Mouse (Mus musculus) kidney, postnatal 25 days (tissue): Measurements from ENCODE around the gene Prr5l.

Source experiments
- DNase-seq, 2 experiments: peaks; one replicate each; pipeline ENCODE4 v3.0.0; 2021; ENCODE audit warnings: mixed read lengths in 2 of 2

Prr5l gene

DNA sequence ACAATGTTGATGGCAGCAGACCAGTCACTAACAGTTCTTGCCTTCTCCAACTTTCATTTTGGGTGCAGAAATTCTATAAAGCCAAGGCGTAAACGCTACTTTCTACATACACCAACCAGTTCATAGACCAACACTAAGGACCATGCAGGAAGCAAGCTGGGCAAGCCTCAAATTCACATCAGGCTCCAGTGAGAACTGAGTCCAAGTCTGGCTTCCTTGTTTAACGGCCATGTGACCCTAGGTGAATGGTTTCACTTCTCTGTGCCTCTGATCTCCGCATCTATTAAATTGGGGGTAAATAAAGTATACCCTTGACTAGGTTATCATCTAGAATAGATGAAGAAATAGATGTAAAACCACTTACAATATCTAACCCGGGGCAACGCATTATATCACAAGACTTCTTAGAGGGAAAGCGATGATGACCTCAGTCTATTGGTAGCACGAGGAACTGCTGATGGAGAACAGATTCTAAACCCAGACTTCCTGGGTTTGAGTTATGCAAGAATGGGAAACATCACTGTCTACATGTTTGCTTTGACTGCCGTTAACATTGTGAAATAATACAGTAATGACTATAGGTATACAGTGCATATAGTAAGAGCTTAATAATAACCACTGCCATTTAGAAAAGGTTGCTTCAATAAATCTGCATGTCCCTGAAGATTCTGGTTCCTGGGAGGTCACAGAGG, 1.2 kb downstream of the Prr5l start:
- no peak for DNase-seq

DNA sequence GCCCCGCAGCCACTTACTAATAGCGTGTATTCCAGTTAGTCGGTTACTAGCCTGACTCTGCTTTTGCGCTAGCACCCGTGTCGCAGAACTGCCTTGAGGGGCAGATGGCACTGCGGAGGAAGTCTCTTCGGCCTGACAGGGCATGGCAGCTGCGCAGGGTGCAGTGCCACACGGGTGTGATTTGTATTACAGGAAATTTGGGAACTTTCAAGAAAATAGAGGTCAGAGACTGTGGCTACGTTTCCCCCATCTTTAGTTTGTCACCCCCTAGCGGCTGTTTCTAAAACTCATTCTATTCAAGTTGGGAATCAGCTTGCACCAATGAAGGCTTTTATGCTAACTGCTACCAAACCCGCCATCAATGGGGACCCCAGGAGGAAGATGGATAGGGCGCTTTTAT, 11.6 kb downstream of the Prr5l start:
- peak in 1 of 2 experiments; percentile 68 for DNase-seq

DNA sequence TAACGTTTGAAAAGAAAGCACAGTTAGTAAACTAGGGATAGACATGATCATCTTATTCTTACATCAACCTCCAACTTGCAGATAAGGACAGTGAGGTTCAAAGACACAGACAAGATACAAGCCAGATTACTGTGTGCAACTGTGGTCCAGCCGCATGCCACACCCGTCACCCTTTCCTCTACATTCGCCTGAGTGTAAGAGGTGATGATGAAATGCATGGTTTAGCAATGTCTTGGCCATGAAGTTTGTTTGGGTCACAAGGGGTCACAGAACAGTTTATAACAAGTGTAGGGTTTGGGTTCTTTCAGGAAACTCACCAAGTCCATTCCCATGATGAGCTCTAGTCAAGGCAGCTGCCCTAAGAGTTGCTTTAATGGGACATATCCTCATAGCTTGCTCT, 14.1 kb downstream of the Prr5l start:
- DNase-seq = no peak

DNA sequence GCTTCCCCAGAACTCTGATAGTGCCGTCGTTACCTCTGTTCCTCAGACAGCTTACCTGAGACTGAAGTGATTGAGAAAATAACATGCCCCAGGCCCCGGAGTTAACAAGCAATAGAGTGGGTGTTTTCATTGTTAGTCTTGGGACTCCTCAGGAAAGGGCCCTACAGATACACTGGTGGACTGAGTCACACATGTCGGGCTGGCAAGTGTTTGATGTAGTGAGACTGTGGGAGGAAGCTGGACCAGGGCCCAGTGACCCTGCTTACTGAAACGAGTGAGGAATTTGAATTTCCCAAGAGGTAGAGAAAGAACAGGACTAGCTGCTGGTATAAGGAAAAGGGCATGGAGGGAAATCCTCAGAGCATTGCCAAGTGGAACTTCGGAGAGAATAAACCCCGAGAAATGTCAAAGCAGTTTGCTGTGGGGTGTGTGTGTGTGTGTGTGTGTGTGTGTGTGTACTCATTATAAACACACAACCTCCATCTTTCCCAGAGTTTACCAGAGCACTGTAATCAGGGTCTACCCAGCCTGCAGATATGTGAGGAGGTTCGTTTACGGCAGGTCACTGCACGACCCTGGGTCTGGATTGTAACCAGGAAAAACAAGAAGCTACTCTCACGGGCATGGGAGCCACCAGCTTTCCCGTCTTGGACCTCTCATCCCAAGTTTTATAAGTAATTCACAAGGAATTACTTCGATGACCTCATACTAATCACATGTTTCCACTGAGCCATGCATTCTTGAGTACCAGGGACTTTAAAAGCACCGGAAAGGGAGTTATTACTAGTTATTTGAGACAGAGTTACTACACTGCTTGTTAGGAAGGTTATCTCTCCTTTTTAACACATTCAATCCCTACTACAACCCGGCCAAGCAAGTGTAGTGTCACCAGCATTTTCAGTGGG, 20.4 kb downstream of the Prr5l start:
- DNase-seq = peak; percentile 43 to 59

DNA sequence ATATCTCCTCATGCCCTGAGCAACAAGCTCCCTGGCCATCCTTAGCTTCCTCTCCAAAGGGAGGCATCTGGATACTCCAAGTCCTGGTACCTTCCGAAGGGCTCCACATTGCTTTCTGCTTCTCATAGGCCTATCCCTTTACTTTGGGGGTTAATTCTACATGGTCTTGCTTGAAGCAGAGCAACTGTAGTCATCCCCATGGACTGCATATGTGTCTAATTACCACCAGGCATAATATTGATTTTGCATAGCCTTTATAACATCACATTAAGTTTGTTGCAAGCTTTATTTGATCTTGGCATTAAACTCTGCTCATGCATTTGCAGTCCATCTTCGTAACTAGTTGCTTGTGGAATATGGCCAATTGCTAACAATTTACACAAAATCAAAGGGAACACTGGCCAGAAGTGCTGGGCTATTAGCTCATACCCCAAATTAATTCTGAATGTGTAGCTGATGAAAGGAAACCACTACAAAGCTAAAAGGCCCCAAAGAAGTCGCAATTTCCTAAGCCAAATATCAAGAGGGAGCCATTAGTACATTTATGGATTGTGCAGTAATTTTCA, 21.8 kb downstream of the Prr5l start:
- no peak for DNase-seq

DNA sequence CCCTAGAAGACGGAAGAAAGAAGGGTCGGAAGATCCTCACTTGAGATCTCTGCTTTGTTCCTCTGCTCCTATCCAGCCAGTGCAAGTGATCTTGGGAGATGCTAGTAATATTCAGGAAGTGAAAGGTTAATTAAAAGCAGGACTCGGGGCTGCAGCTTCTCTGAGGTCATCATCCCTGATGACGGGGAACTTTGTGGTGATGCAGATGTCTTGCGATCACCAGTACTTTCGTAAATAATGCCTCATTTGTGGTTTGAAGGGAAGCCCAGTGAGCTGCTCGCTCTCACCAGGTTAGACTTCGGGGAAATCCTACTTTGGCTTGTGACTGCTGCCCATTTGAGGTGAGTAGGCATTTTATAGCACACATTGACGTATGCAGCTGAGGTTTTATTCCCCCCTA, 26.7 kb downstream of the Prr5l start:
- no peak for DNase-seq

DNA sequence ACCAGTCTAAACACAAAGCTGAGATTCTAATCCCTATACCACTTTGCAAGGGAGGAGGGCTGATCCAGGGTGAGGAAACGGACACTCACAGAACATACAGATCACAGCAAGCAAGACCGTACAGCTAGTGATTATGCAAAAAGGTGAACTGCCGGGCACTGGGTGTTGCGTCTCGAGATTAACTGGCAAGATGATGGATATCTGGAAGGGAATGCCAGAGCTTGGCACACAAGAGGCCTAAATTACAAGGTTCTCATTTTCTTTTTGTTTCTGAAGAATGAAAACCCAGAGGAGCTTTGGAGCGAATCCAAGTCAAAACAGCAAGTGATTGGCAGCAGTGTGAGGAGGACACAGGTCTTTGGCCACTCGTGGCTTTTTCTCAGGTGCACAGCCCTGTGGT, 28.0 kb downstream of the Prr5l start:
- no peak for DNase-seq

DNA sequence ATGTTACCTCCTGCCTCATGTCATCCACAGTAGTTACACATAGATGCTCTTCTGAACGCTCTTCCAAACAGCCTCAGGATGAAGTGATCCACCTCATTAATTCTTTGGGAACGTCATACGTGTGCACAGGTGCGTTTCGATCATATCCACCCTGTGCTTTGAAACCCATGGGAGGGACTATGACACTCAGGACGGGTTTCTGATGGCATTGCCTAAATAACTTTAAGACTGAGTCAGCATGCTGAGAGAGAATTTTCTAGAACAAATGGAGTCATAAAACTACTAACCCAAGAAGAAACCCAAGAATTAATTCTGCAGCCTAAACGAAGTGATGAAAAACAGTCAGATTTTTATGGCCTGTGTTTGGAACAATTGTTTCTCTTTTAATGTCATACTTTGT, 40.1 kb downstream of the Prr5l start:
- DNase-seq = no peak

DNA sequence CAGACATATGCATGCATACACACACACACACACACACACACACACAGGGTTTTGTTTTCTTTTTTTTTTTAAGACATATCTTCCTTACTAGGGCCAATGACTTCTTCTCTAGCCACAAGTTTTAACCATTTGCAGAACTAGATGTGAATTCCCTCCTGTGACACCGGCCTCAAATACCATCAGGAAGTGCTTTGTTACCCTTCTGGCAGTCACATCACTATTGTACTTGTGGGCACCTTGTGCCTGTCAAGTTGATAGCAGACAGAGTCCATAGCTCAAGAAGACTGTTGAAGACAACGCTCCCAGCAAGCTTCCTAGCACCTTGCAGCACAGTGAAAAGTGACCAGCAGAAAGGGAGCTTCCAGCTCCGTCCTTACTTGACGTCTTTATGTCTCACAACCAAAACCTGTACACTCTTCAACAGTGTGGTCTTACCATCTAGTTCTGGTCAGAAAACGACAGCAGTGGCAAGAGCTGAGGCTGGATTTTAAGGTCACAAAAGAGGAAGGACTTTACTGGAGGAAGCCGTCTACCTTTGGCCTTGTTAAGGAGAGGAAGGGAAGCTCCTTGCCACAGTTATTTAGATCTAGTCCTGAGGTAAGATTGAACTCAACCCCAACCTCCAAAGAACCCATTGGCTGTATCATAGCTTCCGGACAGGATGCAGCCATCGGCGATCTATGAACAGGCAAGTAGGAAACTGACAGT, 47.9 kb downstream of the Prr5l start:
- DNase-seq = no peak

DNA sequence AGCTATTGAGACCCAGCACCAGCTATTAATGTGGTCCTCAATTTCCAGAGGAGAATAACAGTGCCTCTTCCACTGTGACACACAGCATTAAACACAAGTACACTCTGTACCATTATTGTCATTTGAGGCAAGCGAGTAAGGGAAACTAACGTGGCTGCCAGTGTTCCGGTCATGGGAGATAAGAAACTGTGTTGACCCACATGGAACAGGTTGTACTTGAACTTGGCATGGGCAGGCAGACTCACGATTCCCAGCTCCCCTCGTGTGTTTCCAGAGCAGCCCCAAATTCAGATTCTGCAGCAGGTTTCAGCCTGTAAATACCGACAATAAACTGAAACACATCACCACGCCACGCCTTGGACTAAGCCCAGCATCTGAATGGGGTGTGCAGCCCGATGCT, 50.5 kb downstream of the Prr5l start:
- no peak for DNase-seq

DNA sequence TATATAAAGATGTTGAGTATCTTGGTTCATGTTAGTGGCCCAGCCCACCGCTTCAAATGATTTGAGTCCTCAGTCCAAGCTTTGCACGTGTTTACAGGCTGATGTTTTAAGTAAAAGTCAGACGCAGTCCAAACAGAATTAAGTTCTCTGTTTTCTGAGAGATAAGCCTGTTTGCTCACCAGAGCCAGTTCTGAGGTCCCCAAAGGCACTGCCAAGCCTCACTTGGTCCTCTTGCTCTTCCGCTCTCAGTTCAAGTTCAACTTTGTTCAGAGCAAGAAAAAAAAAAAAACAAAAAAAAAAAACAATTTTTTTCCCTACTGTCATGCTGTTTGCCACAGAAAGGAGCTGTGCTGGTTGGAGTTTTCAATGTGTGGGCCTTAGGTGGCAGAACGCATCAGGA, 51.0 kb downstream of the Prr5l start:
- no peak for DNase-seq

DNA sequence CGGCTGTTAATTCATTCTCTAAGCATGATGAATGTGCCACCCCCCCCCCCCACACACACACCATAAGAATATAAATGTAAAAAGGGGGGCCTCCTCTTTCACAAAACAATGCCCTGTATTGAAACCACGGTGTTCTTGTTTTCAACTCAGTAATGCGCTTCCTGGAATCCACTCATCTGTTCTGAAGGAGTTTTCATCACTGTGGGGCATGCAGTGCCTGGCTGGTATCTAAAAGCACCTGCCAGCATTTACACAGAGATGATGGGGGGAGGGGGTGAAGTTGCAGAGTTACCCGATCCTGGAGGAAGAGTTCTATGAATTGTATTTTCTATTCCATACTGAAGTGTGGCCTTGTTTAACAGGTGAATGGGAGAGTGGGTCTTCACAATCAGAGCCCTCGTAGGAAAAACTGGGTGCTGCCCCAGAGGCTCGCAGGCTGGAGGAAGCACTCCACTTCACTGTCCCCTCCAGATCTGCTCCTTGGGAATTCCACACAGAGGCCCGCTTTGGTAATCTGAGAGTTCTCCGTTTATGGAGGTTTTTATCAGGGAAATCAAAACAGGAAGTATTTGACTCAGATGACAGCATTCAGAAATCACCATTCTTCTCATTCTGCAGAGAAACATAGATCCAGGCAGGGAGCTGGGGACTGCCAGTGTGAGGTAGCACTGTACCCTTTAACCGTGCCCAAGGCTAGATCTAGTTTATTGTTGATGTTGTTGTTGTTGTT, 52.5 kb downstream of the Prr5l start:
- no peak for DNase-seq

DNA sequence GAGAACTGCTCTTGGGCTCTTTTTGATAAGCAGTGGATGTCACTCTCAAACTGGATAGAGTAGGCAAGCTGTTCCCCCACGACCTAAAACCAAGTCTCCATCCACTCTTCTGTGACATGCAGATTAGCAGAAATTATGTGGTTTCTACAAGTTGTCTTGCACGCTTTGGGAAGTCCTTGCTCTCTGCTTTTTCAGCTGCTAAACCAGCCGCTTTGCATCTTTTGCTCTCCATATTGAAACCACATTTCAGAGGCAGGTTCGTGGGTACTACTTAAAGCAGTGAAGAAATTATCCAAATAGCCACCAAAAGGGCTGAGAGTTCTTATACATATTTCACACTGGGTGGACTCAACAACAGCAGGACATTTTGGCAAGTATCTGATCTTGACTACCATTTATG, 53.8 kb downstream of the Prr5l start:
- DNase-seq = no peak

DNA sequence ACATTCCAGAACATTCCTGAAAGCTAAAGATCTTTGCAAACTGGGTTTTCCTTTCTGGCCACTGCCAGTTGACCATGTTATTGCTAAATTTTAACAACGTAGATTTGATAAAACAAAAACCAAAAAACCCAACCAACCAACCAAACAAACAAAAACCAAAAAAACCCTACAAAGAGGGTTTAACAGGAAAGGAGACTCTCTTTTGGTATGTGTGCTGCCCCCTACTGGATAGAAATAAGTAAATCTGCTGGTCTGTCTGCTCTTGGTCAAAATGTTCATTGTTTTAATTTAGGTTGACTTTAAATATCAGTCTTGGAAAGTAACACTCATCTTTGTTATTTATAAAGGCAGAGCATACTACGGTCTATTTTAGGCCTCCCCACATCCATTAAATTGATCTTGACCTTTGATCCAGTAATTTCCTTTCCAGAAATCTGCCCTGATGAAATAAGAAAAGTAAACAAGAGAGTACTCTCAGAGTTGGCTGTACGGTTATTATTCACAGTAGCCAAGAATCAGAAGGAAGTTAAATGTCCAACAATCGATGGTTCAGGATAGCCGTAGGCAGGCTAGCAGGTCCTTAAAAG, 54.7 kb downstream of the Prr5l start:
- DNase-seq = no peak

DNA sequence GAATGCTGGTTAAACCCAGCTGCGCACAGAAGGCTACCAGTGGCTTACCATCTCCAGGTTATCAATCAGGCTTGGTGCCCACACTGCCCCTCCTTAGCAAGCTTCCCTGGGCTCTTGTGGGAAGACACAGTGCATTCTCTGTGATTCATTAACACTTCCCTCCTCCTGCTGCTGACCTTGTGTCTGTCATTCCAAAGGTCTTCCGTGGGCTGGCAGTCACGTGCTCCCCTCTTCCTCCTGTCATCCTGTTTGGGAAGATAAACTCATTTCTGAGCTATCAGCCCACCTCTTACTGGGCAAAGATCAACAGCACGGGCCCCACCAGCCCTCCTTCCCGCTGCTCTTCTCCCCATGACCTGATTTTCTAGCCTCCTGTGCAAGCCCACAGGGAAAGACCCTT, 55.2 kb downstream of the Prr5l start:
- DNase-seq = peak; percentile 85 to 91

DNA sequence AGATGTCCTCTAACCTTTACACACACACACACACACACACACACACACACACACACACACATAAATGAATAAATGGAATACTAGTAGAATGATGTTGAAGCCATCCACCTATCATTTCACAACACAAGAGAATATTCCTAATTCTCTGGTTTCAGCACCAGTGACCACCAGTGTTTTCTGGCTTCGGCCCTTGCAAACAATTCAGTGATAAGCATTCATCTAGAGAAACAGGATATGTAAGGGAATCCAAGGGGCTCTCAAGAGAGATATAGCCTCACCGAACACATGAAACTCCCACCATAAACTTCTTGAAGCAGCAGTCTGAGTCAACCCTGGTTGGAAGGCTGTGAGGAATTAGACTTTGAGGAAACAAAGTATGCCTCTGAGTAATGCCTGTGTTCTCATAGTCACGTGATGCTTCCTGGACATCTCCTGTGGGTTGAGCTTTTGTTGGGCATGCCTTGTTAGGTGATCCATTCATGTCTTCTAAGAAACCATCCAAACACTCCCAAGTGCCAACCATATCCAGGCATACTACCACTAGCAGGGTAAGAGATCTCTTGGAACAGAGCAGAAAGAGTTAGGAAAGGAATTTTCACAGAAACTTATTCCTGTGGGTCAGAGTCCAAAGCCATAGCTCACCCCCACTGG, 55.8 kb downstream of the Prr5l start:
- DNase-seq = no peak

DNA sequence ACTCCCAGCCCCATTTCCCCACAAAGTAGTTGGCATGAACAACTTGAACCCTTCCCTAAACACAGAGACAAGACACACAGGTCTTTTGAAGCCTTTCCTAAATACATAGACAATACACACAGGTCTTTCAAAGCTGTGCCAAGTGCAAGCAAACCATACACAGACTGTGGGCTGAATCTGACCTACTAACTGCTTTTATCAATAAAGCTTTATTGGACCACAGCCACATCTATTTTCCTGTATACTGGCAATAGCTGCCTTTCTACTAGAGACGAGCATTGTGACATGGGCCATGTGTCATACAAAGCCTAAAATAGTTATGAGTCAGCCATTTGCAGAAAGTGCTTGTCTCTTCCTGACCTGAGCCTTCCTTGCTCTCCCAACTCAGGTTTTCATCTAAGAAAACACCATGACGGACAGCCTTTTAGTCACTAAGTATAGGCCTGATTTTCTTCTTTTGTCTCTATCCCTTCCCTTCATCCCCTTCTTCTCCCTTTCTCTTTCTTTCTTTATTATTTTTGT, 56.6 kb downstream of the Prr5l start:
- DNase-seq = no peak

DNA sequence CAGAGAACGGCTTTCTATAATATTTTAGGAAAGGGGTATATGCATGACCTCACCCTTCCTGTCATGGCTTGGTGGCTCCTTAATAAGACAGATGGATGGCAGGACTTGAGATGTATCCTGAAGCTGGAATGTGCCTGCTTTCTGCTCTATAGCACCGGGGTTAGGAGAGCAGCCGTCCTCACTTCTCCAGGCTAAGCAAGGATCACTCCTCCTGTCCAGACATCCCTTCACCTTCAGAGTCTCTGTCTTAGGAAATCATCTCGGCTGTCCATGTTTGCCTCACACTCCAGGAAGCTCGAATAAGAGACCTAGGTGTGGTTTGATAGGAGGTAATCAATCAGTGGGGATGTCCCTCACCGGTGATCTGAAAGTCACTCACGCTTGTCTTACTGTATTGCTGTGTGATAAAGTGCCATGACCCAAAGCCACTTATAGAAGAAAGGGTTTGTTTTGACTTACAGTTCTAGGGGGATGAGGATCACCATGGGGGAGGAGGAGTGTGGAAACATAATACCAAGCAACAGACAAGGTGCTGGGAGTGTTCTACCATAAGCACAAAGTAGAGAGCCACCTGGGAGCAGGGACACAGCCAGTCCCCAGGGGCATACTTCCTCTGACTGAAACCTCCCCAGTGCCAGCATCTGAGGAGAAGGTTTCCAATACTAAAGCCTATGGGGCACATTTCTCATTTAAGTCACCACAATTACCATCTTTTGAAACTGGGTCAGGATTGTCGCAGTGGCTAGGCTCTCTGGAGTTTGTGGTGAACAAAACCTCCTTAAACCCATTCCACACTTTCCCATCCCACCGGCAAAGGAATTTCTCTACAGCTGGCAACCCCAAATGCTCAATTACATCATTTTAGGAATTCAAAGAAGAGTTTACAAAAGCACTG, 57.4 kb downstream of the Prr5l start:
- DNase-seq = peak in 1 of 2 experiments; percentile 8

DNA sequence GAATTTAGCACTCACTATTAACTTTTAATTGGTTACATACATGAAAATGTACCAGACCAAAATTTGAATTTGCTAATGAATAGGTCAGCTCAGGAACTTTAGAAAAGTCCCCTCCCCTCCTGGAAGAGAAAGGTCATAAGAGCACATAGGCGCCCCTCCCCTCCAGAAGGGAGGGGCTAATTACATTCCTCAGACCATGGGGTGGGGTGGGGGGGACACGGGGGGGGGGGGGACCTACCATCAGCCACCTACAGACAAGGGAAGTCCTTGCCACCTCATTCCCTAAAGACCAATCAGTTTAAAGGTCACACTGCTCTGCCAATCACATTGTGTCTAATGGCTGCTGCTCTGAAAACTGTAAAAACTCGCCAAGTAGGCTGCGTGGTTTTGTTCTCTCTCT, 59.0 kb downstream of the Prr5l start:
- DNase-seq = no peak

DNA sequence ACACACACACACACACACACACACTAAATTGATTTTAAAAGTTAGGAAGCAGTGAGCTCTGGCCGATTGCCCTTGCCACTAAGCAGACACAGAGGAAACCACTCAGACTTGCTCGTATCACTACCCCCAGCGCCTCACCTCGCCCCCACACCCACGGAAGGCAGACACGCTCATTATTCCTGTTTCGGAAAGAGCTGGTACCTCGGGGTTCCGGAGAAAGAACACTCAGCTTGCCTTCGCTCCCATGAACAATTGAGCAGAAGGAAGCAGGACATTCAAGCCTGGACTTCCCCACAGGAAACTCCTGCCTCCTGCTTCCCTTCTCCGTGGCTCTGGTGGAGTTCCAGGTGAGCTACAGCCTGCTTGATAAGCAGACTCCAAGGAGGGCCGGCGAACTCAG, 60.0 kb downstream of the Prr5l start:
- peak; percentile 25 to 74 for DNase-seq
